Mouse (Mus musculus): ENCODE measurements around the gene Zfp14.

DNA sequence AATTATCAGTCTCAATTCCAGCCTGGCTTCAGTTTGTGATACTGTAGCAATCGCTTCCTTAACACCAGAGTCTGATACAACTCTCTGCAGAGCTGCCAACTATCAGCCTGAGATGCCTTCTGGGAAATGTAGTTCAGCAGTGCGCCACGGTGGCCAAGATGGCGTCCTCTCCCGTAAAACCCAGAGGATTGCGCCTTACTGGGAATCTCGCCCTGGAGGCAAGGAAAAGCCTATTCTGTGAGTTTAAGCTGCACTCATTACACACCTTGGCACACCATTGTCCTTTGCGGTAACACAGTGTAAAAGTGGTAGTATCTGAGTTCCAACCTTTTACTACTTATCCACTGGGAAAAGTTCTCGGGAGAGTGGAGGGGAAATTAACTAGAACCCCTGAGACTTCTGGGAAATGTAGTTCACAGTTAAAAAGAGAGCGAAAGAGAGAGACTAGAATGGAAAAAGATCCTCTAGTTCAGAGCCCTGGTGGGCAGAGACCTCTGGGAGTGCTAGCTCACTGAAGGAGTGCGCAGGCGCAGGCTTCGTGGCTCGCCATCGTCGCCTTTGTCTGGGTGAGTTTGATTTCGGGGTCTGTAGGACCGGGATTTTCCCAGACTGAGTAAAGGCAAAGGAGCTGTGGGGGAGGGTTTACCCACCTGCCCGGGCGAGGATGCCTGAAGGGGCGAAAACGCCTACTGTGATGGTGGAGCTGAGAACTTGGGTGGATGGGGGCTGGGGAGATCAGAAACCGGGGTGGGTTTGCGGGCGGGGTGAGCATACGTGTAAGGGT is 43.7 kb upstream of the Zfp14 start, which contains the start of gene Zfp260:
- TF ChIP-seq CTCF (IDR thresholded peaks at IDR 0.05; ENCODE audit: insufficient read depth, low read length) (no peak), POLR2A (IDR thresholded peaks at IDR 0.05; ENCODE audit: borderline replicate concordance, extremely low read depth, low read depth, low read length) (peak; percentile 82; the same call in 1 of the 2 replicates)

Measured in lung, adult 2 months (tissue).